Mouse (Mus musculus): ENCODE data around the gene Stap1.

Gene Stap1

GRCm38 (mm10) chr5:86118457-86119094 is 47.0 kb downstream of the Stap1 start:
- in situ Hi-C loops (cut with MboI, MseI): no loop called here

DNA sequence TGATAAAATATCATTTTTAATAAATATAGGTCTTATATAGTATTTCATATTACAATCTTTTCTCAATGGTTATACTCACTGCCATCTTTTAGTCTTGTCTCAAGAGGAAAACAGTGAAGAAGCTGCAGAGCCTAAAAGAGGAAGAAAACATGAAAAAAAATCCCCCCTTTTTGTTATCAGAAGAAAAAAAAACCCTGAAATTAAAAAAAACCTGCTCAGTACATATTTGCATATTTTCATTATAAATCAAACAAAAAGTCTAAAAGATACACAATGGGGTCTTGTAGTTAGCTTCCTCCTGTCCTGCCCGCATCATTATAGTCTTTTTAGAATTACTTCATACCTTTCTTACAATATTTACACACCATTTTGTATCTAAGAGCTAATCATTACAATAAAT is 57.2 kb downstream of the Stap1 start:
- in situ Hi-C loops (cut with MboI, MseI): no loop called here

GRCm38 (mm10) chr5:86129828-86130227 is 58.3 kb downstream of the Stap1 start:
- in situ Hi-C loops (cut with MboI, MseI): no loop called here
